Mouse (Mus musculus): ENCODE measurements at regions not wholly inside any gene's neighbourhood (a gene's known extent, or its start where the extent isn't known, plus 50 kb on each side); places are given as distances from the start of the nearest gene placed in this dataset.
A peak's percentile ranks its signal among the peaks of the same experiment; 100 is the strongest.

DNA sequence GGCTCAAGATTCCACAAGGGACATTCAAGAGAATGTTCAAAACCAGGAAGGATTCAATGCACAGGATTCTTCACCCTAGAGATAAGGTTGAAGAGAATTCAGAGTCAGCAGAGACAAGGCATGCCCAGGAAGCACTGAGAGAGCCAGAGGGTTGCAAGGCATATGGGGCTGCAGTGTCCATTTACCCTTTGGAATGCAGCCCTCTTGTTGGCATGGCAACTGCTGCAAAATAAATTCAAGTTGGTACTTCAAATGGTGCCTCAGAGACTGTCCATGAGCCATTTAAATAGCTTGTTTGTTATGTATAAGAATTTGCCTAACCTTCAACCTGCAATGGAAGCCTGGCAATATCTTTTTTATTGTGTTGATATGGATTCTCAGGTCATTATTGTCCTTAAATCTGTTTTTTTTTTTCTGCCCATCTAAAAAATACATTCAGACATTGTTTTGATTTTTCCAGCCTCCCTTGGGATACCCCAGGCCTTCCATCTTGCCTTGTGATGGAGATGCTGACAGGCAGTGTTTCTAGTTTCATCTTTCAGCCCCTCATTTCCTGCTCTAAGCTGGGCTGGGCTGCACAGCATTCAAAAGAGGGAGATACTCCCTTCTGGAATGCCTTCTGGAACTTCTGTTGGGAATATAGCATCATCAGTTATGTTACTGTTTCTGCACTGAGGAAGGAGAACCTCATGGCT, 791.9 kb upstream of the 4930452B06Rik start:
- ATAC-seq (ENCODE audit: low FRiP score, low TSS enrichment) (no peak), DNase-seq (peak; percentile 49)
- no peak overlapping the region for H3K4me3 ChIP-seq (replicated peaks; ENCODE audit: low read depth, low read length)
- no peak overlapping the region for H3K4me2 ChIP-seq (ENCODE audit: low read length)
- no peaks in the 10 kb centered on the region for H3K27me3 ChIP-seq (ENCODE audit: control insufficient read depth, insufficient read depth, low read length)
- no peaks in the 10 kb centered on the region for H3K36me3 ChIP-seq (ENCODE audit: control insufficient read depth, insufficient read depth, low read length)
- H3K9ac ChIP-seq (replicated peaks; ENCODE audit: low read length) = no peak overlapping the region
- H3K4me1 ChIP-seq (ENCODE audit: control insufficient read depth, insufficient read depth, low read length) = no peaks in the 10 kb centered on the region
- H3K9me3 ChIP-seq (ENCODE audit: control insufficient read depth, low read length) = no peaks in the 10 kb centered on the region
- H3K27ac ChIP-seq (replicated peaks; ENCODE audit: low read depth, low read length) = no peak overlapping the region

DNA sequence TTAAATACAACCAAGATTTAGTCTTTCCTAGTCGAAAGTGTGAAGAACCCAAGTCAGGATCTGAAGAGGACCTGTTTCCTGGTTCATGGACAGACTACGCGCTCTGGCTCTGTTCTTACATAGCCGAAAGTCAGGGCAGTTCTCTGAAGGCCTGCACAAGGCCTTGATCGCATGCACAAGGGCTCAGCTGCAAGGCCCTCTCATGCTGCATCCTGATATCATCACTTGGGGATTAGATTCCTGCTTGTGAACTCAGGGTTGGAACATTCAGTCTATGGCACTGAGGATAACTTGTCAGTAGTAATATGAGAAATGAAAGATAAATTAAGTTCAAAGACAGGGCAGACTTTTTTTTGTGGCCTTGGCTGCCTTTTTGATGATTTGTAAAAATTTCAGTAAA, 789.9 kb upstream of the 4930452B06Rik start:
- no peak overlapping the region for H3K9ac ChIP-seq (replicated peaks; ENCODE audit: low read length)
- DNase-seq = no peak
- no peak overlapping the region for H3K4me3 ChIP-seq (replicated peaks; ENCODE audit: low read depth, low read length)
- H3K9me3 ChIP-seq (ENCODE audit: control insufficient read depth, low read length) = no peaks in the 10 kb centered on the region
- no peak overlapping the region for H3K4me2 ChIP-seq (ENCODE audit: low read length)
- 89% methylated on average over 5 of the region's 5 CpGs for WGBS
- no peaks in the 10 kb centered on the region for H3K27me3 ChIP-seq (ENCODE audit: control insufficient read depth, insufficient read depth, low read length)
- H3K4me1 ChIP-seq (ENCODE audit: control insufficient read depth, insufficient read depth, low read length) = no peaks in the 10 kb centered on the region
- no peak for ATAC-seq (ENCODE audit: low FRiP score, low TSS enrichment)
- no peak overlapping the region for H3K27ac ChIP-seq (replicated peaks; ENCODE audit: low read depth, low read length)
- no peaks in the 10 kb centered on the region for H3K36me3 ChIP-seq (ENCODE audit: control insufficient read depth, insufficient read depth, low read length)

DNA sequence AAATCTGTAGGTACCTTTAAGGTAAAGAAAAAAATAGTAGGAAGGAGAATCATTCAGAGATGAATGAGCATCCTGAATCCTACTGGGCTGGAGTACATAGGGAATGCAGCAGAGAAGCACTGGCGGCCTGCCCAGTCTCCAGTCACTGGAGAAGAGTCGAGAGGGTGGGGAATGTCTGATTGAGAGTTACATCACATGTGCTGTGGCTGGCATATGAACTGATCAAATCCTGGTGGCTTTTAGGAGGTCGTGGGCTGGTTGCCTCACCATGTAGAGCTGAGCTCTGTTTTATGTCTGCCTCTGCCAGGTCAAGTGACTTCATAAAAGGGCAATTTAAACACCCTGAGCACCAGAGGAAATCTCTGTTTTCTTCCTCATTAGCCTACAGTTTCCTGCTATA, 783.9 kb upstream of the 4930452B06Rik start:
- DNase-seq = peak; percentile 58
- 70% methylated on average over 3 of the region's 3 CpGs for WGBS
- Histone ChIP-seq H3K4me1 (ENCODE audit: control insufficient read depth, insufficient read depth, low read length) (no peaks in the 10 kb centered on the region), H3K36me3 (ENCODE audit: control insufficient read depth, insufficient read depth, low read length) (no peaks in the 10 kb centered on the region), H3K9me3 (ENCODE audit: control insufficient read depth, low read length) (no peaks in the 10 kb centered on the region), H3K4me2 (ENCODE audit: low read length) (no peak overlapping the region), H3K4me3 (replicated peaks; ENCODE audit: low read depth, low read length) (no peak overlapping the region), H3K9ac (replicated peaks; ENCODE audit: low read length) (no peak overlapping the region), H3K27ac (replicated peaks; ENCODE audit: low read depth, low read length) (no peak overlapping the region), H3K27me3 (ENCODE audit: control insufficient read depth, insufficient read depth, low read length) (no peaks in the 10 kb centered on the region)
- no peak for ATAC-seq (ENCODE audit: low FRiP score, low TSS enrichment)

DNA sequence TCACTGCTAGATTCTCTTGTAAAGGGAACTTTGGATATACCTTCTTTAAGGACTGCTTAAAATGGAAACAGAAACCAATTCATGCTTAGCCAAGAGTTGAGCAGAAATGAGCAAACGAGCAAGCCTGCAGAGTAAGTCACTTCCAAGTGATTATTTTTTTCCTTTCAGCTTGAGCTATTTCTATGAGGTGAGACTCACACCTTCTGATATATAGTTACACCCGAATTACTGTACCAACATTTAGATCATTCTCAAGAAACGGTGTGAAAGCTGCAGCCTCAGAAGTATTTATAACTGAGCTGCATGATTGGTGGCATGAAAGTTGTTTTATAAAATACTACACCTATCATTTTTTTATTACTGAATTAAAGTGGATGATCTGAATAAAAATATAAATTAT, 771.9 kb upstream of the 4930452B06Rik start:
- no peak overlapping the region for H3K9ac ChIP-seq (replicated peaks; ENCODE audit: low read length)
- H3K4me2 ChIP-seq (ENCODE audit: low read length) = no peak overlapping the region
- no peak overlapping the region for H3K4me3 ChIP-seq (replicated peaks; ENCODE audit: low read depth, low read length)
- no peaks in the 10 kb centered on the region for H3K36me3 ChIP-seq (ENCODE audit: control insufficient read depth, insufficient read depth, low read length)
- WGBS = 90% methylated on average over 3 of the region's 3 CpGs
- DNase-seq (no peak), ATAC-seq (ENCODE audit: low FRiP score, low TSS enrichment) (no peak)
- no peaks in the 10 kb centered on the region for H3K4me1 ChIP-seq (ENCODE audit: control insufficient read depth, insufficient read depth, low read length)
- H3K27me3 ChIP-seq (ENCODE audit: control insufficient read depth, insufficient read depth, low read length) = no peaks in the 10 kb centered on the region
- no peaks in the 10 kb centered on the region for H3K9me3 ChIP-seq (ENCODE audit: control insufficient read depth, low read length)
- no peak overlapping the region for H3K27ac ChIP-seq (replicated peaks; ENCODE audit: low read depth, low read length)

DNA sequence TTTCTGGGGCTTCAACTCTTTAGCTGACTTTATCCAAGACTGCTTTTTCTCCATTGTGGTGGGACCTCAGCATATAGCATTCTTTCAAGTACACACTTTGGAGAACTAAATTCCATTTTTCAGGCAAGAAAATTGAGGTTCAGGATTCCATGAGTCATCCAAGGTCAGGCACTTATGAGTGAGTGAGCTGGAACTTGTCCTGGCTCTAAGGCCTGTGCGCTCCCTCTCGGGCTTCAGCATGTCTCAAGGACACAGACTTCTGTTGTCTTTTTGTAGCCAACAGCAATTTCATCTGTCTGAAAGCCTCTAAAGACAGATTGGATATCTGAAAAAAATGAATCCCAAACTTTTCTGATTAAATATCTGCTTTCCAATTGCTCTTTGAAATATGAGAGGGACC, 769.1 kb upstream of the 4930452B06Rik start:
- ATAC-seq (ENCODE audit: low FRiP score, low TSS enrichment) (no peak), DNase-seq (no peak)
- Histone ChIP-seq H3K4me1 (ENCODE audit: control insufficient read depth, insufficient read depth, low read length) (no peaks in the 10 kb centered on the region), H3K4me3 (replicated peaks; ENCODE audit: low read depth, low read length) (no peak overlapping the region), H3K9me3 (ENCODE audit: control insufficient read depth, low read length) (no peaks in the 10 kb centered on the region), H3K9ac (replicated peaks; ENCODE audit: low read length) (no peak overlapping the region), H3K36me3 (ENCODE audit: control insufficient read depth, insufficient read depth, low read length) (no peaks in the 10 kb centered on the region), H3K27ac (replicated peaks; ENCODE audit: low read depth, low read length) (no peak overlapping the region), H3K27me3 (ENCODE audit: control insufficient read depth, insufficient read depth, low read length) (no peaks in the 10 kb centered on the region), H3K4me2 (ENCODE audit: low read length) (no peak overlapping the region)
- WGBS = 96% methylated on average over 2 of the region's 2 CpGs

DNA sequence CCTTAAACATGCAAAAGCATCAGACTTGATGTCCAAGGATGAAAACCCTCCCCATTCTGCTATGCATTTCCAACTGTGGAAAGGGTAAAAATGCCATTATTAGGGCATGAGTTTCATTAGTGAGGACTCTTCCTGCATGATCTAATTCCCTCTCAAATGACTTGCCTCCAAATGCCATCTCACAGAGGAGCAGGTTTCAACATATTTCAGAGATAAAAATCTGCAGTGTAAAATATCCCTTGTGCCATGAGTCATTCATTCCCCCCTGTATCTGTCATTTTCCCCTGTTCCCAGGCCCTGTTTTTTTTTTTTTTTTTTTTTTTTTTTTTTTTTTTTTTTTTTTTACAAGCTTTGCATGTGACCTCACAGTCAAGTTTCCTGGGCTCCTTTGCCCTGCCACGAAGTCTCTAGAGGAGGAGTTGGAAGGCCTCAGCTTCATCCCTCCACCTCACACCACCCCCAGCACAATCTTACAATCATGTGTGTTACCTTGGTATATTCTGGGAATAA, 767.1 kb upstream of the 4930452B06Rik start:
- H3K27ac ChIP-seq (replicated peaks; ENCODE audit: low read depth, low read length) = no peak overlapping the region
- no peaks in the 10 kb centered on the region for H3K36me3 ChIP-seq (ENCODE audit: control insufficient read depth, insufficient read depth, low read length)
- WGBS = 60% methylated on average over 1 of the region's 1 CpGs
- H3K4me2 ChIP-seq (ENCODE audit: low read length) = no peak overlapping the region
- ATAC-seq (ENCODE audit: low FRiP score, low TSS enrichment) = no peak
- no peaks in the 10 kb centered on the region for H3K27me3 ChIP-seq (ENCODE audit: control insufficient read depth, insufficient read depth, low read length)
- DNase-seq = no peak
- no peaks in the 10 kb centered on the region for H3K9me3 ChIP-seq (ENCODE audit: control insufficient read depth, low read length)
- H3K9ac ChIP-seq (replicated peaks; ENCODE audit: low read length) = no peak overlapping the region
- no peak overlapping the region for H3K4me3 ChIP-seq (replicated peaks; ENCODE audit: low read depth, low read length)
- H3K4me1 ChIP-seq (ENCODE audit: control insufficient read depth, insufficient read depth, low read length) = no peaks in the 10 kb centered on the region

DNA sequence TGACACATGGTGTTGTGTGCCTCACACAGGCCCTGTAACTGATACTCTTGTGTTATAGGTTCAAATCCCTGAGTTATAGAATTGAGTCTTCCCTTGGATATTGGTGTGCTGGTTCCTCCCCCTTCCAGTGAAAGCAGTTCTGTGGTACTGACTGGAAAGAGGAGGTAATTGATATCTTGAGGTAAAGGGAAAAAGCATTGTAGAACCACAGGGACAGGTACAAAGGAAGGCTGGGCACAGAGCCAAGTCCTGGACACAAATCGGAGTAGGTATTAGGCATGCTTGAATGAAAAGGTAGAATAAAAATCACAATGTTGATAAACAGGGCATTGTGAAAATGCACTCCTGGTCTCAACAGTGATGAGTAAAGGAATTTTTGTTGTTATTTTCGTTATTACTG, 765.8 kb upstream of the 4930452B06Rik start:
- H3K27me3 ChIP-seq (ENCODE audit: control insufficient read depth, insufficient read depth, low read length) = no peaks in the 10 kb centered on the region
- DNase-seq = no peak
- no peak overlapping the region for H3K9ac ChIP-seq (replicated peaks; ENCODE audit: low read length)
- no peak overlapping the region for H3K4me3 ChIP-seq (replicated peaks; ENCODE audit: low read depth, low read length)
- H3K4me1 ChIP-seq (ENCODE audit: control insufficient read depth, insufficient read depth, low read length) = no peaks in the 10 kb centered on the region
- H3K9me3 ChIP-seq (ENCODE audit: control insufficient read depth, low read length) = no peaks in the 10 kb centered on the region
- H3K4me2 ChIP-seq (ENCODE audit: low read length) = no peak overlapping the region
- no peak for ATAC-seq (ENCODE audit: low FRiP score, low TSS enrichment)
- H3K27ac ChIP-seq (replicated peaks; ENCODE audit: low read depth, low read length) = no peak overlapping the region
- WGBS = 73% methylated on average over 2 of the region's 2 CpGs
- no peaks in the 10 kb centered on the region for H3K36me3 ChIP-seq (ENCODE audit: control insufficient read depth, insufficient read depth, low read length)

DNA sequence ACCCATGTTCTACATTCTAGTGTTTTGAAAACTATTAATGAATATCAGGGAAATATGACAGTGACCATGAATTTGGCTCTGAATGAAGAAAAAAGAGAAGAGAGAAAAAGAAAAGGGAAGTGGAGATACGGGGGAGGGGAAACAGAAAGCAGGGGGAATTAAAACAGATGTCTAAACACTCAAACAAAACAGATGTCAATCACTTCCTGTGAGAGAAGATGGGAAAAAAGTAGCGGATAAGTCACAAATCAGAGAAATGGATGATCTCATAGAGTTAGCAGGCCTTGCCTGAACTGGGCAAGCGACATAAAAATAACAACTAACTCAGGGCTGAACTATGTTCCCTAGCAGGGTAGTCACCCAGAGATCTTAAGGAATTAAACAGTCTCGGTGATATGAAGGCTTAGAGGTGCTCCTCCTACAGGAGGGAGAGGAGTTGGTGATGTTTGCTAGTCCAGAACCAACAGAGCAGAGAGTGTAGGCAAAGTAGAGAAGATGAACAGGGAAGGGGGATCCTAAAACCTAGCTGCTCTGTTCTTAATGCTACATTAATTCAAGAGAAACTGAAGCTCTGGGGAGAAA, 745.9 kb upstream of the 4930452B06Rik start:
- Histone ChIP-seq H3K4me2 (ENCODE audit: low read length) (no peak overlapping the region), H3K9ac (replicated peaks; ENCODE audit: low read length) (no peak overlapping the region), H3K27ac (replicated peaks; ENCODE audit: low read depth, low read length) (no peak overlapping the region), H3K27me3 (ENCODE audit: control insufficient read depth, insufficient read depth, low read length) (no peaks in the 10 kb centered on the region), H3K9me3 (ENCODE audit: control insufficient read depth, low read length) (no peaks in the 10 kb centered on the region), H3K4me3 (replicated peaks; ENCODE audit: low read depth, low read length) (no peak overlapping the region), H3K36me3 (ENCODE audit: control insufficient read depth, insufficient read depth, low read length) (no peaks in the 10 kb centered on the region), H3K4me1 (ENCODE audit: control insufficient read depth, insufficient read depth, low read length) (no peaks in the 10 kb centered on the region)
- no peak for ATAC-seq (ENCODE audit: low FRiP score, low TSS enrichment)
- 68% methylated on average over 4 of the region's 4 CpGs for WGBS
- DNase-seq = no peak

DNA sequence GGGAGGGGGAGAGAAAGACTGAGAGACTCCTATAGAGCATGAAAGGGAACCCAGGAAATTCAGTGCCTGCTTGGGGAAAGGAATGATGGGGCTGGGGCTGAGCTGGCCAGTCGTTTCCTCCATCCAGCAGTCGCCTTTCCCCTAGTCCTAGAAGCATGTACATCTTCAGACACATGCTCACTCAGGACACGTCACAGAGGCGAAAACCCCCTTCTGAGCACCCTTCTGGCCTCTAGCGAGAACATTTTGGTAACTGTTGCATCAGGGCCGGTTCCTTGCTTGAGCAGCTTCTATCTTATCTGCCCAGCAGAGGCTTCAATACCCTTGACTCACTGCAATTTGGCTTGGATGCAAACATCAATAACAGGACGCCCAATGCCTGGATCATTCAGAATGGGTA, 737.6 kb upstream of the 4930452B06Rik start:
- H3K9ac ChIP-seq (replicated peaks; ENCODE audit: low read length) = no peak overlapping the region
- H3K4me1 ChIP-seq (ENCODE audit: control insufficient read depth, insufficient read depth, low read length) = no peaks in the 10 kb centered on the region
- no peak for DNase-seq
- 89% methylated on average over 7 of the region's 7 CpGs for WGBS
- no peaks in the 10 kb centered on the region for H3K9me3 ChIP-seq (ENCODE audit: control insufficient read depth, low read length)
- no peaks in the 10 kb centered on the region for H3K27me3 ChIP-seq (ENCODE audit: control insufficient read depth, insufficient read depth, low read length)
- H3K27ac ChIP-seq (replicated peaks; ENCODE audit: low read depth, low read length) = no peak overlapping the region
- no peak overlapping the region for H3K4me3 ChIP-seq (replicated peaks; ENCODE audit: low read depth, low read length)
- no peak for ATAC-seq (ENCODE audit: low FRiP score, low TSS enrichment)
- H3K36me3 ChIP-seq (ENCODE audit: control insufficient read depth, insufficient read depth, low read length) = no peaks in the 10 kb centered on the region
- no peak overlapping the region for H3K4me2 ChIP-seq (ENCODE audit: low read length)

Measured in midbrain, embryonic 14.5 days (tissue).